Mouse (Mus musculus): ENCODE data around the gene Lsp1. TPM values are rescaled to one million over a fixed set of nuclear protein-coding genes. Genes with fewer than 3 reads are reported as not detected.

The Lsp1 gene
- polyA plus RNA-seq, 1 experiment from 2014 or later = 5.8 TPM

DNA sequence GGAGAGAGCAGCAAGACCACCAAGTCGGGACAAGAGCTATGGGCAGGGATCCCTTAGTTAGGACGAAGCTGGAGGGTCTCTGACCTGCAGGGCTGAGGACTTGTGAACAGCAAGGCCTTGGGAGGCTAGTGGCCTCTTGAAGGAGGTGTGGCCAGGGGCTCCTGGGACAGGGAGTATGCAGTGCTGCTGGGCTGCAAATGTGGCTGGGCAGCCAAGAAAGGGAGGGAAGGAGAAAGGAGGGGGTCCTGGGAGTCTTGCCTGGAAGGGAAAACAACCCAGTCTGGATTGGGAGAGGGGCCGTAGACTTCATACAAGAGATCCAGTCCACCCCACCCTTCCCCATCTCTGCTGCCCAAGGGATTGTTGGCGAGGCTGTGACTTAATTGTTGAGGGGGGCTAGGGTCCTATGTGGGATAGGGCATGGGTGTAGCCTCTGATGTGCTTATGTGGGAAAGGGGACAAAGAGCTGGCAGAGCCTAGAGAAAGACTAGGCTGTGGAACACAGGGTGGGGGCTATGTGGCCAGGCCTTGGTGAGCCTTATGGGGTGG, 71.4 kb downstream of the Lsp1 start:
- no peak overlapping the region for H3K9ac ChIP-seq (ENCODE audit: low read length)
- H3K4me3 ChIP-seq (ENCODE audit: low read depth, low read length) = no peak overlapping the region
- peak overlapping the region; percentile 73; the same call in 1 of the 2 replicates for H3K4me2 ChIP-seq (ENCODE audit: low read length)
- WGBS = 91% methylated on average over 4 of the region's 4 CpGs
- no peaks in the 10 kb centered on the region for H3K9me3 ChIP-seq (replicated peaks; ENCODE audit: control insufficient read depth, low read length)
- peaks cover 4% of the 10 kb centered on the region for H3K4me1 ChIP-seq (ENCODE audit: control insufficient read depth, insufficient read depth, low read length)
- no peak overlapping the region for H3K27ac ChIP-seq (ENCODE audit: low read depth, low read length)
- ATAC-seq = no peak
- DNase-seq (ENCODE audit: low spot score) = no peak
- H3K36me3 ChIP-seq (ENCODE audit: control insufficient read depth, insufficient read depth, low read length) = peaks cover 3% of the 10 kb centered on the region; the same call in 1 of the 2 replicates
- H3K27me3 ChIP-seq (replicated peaks; ENCODE audit: control insufficient read depth, insufficient read depth, low read length) = no peaks in the 10 kb centered on the region

DNA sequence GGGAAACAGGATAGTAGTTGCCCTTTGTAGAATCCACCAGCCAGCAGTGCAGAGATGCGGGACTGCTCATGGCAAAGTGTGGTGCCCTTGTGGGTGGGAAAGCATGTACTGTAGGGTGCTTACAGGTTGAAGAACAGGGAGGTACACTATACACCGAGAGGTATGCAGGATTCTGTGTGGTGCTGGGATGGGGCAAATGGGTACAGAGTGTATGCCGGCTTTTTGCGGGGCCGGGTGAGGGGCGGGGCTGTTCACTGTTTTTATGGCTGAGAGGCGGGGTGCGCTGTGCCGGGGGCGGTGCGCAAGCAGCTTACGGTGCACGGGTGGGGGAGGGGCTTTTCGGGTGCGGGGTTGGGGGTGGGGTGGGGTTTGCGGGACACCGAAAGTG, 72.1 kb downstream of the Lsp1 start, which contains the start of gene Mrpl23:
Gene Mrpl23, plus strand, starts transcription at position 16 of the 388 bp plus-strand sequence.
- peaks cover 4% of the 10 kb centered on the region for H3K4me1 ChIP-seq (ENCODE audit: control insufficient read depth, insufficient read depth, low read length)
- peak within 1 kb of the TSS; percentile 73 for H3K4me2 ChIP-seq (ENCODE audit: low read length)
- H3K9me3 ChIP-seq (replicated peaks; ENCODE audit: control insufficient read depth, low read length) = no peaks in the 10 kb centered on the region
- ATAC-seq (peak; percentile 81), DNase-seq (ENCODE audit: low spot score) (no peak)
- H3K4me3 ChIP-seq (ENCODE audit: low read depth, low read length) = peak within 1 kb of the TSS; percentile 75
- H3K27ac ChIP-seq (ENCODE audit: low read depth, low read length) = peak within 1 kb of the TSS; percentile 57; the same call in 1 of the 2 replicates
- H3K27me3 ChIP-seq (replicated peaks; ENCODE audit: control insufficient read depth, insufficient read depth, low read length) = no peaks in the 10 kb centered on the region
- peaks cover 3% of the 10 kb centered on the region; the same call in 1 of the 2 replicates for H3K36me3 ChIP-seq (ENCODE audit: control insufficient read depth, insufficient read depth, low read length)
- WGBS = 6% methylated on average over 17 of the region's 17 CpGs
- peak within 1 kb of the TSS; percentile 76 for H3K9ac ChIP-seq (ENCODE audit: low read length)

GRCm38 (mm10) chr7:142533059-142533855, 72.6 kb downstream of the Lsp1 start:
- peak overlapping the region; percentile 75 for H3K4me3 ChIP-seq (ENCODE audit: low read depth, low read length)
- H3K27ac ChIP-seq (ENCODE audit: low read depth, low read length) = peak overlapping the region; percentile 57; the same call in 1 of the 2 replicates
- H3K4me1 ChIP-seq (ENCODE audit: control insufficient read depth, insufficient read depth, low read length) = peaks cover 6% of the 10 kb centered on the region
- peak overlapping the region; percentile 76 for H3K9ac ChIP-seq (ENCODE audit: low read length)
- no peaks in the 10 kb centered on the region for H3K27me3 ChIP-seq (replicated peaks; ENCODE audit: control insufficient read depth, insufficient read depth, low read length)
- peaks cover 3% of the 10 kb centered on the region; the same call in 1 of the 2 replicates for H3K36me3 ChIP-seq (ENCODE audit: control insufficient read depth, insufficient read depth, low read length)
- peak overlapping the region; percentile 73 for H3K4me2 ChIP-seq (ENCODE audit: low read length)
- under 1% methylated on average over 42 of the region's 44 CpGs for WGBS
- ATAC-seq (peak; percentile 91), DNase-seq (ENCODE audit: low spot score) (peak; percentile 88)
- H3K9me3 ChIP-seq (replicated peaks; ENCODE audit: control insufficient read depth, low read length) = no peaks in the 10 kb centered on the region

GRCm38 (mm10) chr7:142535116-142535515, 74.5 kb downstream of the Lsp1 start:
- DNase-seq (ENCODE audit: low spot score) (no peak), ATAC-seq (no peak)
- Histone ChIP-seq H3K4me2 (ENCODE audit: low read length) (no peak overlapping the region), H3K36me3 (ENCODE audit: control insufficient read depth, insufficient read depth, low read length) (peaks cover 3% of the 10 kb centered on the region; the same call in 1 of the 2 replicates), H3K4me1 (ENCODE audit: control insufficient read depth, insufficient read depth, low read length) (peaks cover 13% of the 10 kb centered on the region), H3K9ac (ENCODE audit: low read length) (no peak overlapping the region), H3K4me3 (ENCODE audit: low read depth, low read length) (no peak overlapping the region), H3K27ac (ENCODE audit: low read depth, low read length) (no peak overlapping the region), H3K27me3 (replicated peaks; ENCODE audit: control insufficient read depth, insufficient read depth, low read length) (no peaks in the 10 kb centered on the region), H3K9me3 (replicated peaks; ENCODE audit: control insufficient read depth, low read length) (no peaks in the 10 kb centered on the region)
- 92% methylated on average over 4 of the region's 4 CpGs for WGBS

DNA sequence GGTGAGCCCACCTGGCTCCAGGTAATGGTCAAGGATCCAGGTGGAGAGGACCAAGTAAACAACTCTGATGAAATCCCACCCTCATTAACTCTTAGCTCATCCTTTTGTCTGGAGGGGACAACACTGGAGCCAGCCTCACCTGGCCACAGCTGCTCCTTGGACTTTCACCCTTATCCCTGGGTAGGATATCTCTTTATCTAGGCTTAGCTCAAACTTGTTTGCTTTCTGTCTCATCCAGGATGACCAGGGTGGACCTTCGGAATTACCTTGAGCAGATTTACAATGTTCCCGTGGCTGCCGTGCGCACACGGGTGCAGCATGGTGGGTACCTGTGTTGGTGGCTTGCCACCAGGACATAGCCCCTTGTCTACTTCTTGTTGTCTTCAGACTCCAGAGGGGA, 75.2 kb downstream of the Lsp1 start:
- no peak overlapping the region for H3K4me3 ChIP-seq (ENCODE audit: low read depth, low read length)
- H3K27me3 ChIP-seq (replicated peaks; ENCODE audit: control insufficient read depth, insufficient read depth, low read length) = no peaks in the 10 kb centered on the region
- DNase-seq (ENCODE audit: low spot score) (no peak), ATAC-seq (no peak)
- H3K36me3 ChIP-seq (ENCODE audit: control insufficient read depth, insufficient read depth, low read length) = peaks cover 5% of the 10 kb centered on the region
- no peak overlapping the region for H3K4me2 ChIP-seq (ENCODE audit: low read length)
- 98% methylated on average over 5 of the region's 5 CpGs for WGBS
- H3K9ac ChIP-seq (ENCODE audit: low read length) = no peak overlapping the region
- peaks cover 13% of the 10 kb centered on the region for H3K4me1 ChIP-seq (ENCODE audit: control insufficient read depth, insufficient read depth, low read length)
- H3K9me3 ChIP-seq (replicated peaks; ENCODE audit: control insufficient read depth, low read length) = no peaks in the 10 kb centered on the region
- no peak overlapping the region for H3K27ac ChIP-seq (ENCODE audit: low read depth, low read length)

DNA sequence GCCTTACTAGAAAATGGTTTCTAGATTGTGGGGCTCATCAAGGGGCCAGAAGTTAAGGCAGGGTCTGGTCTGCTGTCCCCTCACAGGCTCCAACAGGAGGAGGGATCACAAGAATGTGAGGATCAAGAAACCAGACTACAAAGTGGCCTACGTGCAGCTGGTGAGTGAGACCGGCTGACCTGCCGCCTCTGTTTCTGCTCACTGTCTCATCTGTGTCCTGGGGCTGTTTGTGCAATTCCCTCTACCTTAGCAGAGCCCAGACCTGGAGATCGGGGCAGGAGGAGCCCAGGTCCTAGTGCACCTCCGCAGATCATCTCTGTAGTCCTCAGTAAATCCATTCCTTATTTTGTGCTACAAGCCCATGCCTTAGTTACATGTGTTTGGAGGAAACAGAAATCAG, 76.6 kb downstream of the Lsp1 start:
- Histone ChIP-seq H3K36me3 (ENCODE audit: control insufficient read depth, insufficient read depth, low read length) (peaks cover 11% of the 10 kb centered on the region), H3K4me3 (ENCODE audit: low read depth, low read length) (no peak overlapping the region), H3K27me3 (replicated peaks; ENCODE audit: control insufficient read depth, insufficient read depth, low read length) (no peaks in the 10 kb centered on the region), H3K9ac (ENCODE audit: low read length) (no peak overlapping the region), H3K27ac (ENCODE audit: low read depth, low read length) (no peak overlapping the region), H3K4me1 (ENCODE audit: control insufficient read depth, insufficient read depth, low read length) (peaks cover 13% of the 10 kb centered on the region), H3K9me3 (replicated peaks; ENCODE audit: control insufficient read depth, low read length) (no peaks in the 10 kb centered on the region), H3K4me2 (ENCODE audit: low read length) (no peak overlapping the region)
- 62% methylated on average over 5 of the region's 5 CpGs for WGBS
- DNase-seq (ENCODE audit: low spot score) = no peak
- no peak for ATAC-seq

GRCm38 (mm10) chr7:142537879-142538278, 77.3 kb downstream of the Lsp1 start:
- H3K27ac ChIP-seq (ENCODE audit: low read depth, low read length) = no peak overlapping the region
- H3K4me2 ChIP-seq (ENCODE audit: low read length) = no peak overlapping the region
- 0 out of 2 replicates have a peak overlapping the region, but pooled peaks have one; percentile 21 for H3K9ac ChIP-seq (ENCODE audit: low read length)
- peaks cover 16% of the 10 kb centered on the region for H3K4me1 ChIP-seq (ENCODE audit: control insufficient read depth, insufficient read depth, low read length)
- peaks cover 11% of the 10 kb centered on the region for H3K36me3 ChIP-seq (ENCODE audit: control insufficient read depth, insufficient read depth, low read length)
- peak; percentile 71 for ATAC-seq
- DNase-seq (ENCODE audit: low spot score) = peak; percentile 85
- no peak overlapping the region for H3K4me3 ChIP-seq (ENCODE audit: low read depth, low read length)
- H3K9me3 ChIP-seq (replicated peaks; ENCODE audit: control insufficient read depth, low read length) = no peaks in the 10 kb centered on the region
- 3% methylated on average over 6 of the region's 6 CpGs for WGBS
- no peaks in the 10 kb centered on the region for H3K27me3 ChIP-seq (replicated peaks; ENCODE audit: control insufficient read depth, insufficient read depth, low read length)

GRCm38 (mm10) chr7:142538291-142538690, 77.7 kb downstream of the Lsp1 start:
- H3K27ac ChIP-seq (ENCODE audit: low read depth, low read length) = no peak overlapping the region
- no peaks in the 10 kb centered on the region for H3K27me3 ChIP-seq (replicated peaks; ENCODE audit: control insufficient read depth, insufficient read depth, low read length)
- DNase-seq (ENCODE audit: low spot score) = no peak
- peak overlapping the region; percentile 21; the same call in 1 of the 2 replicates for H3K9ac ChIP-seq (ENCODE audit: low read length)
- no peak overlapping the region for H3K4me3 ChIP-seq (ENCODE audit: low read depth, low read length)
- 0 out of 2 replicates have a peak, but pooled peaks have one; percentile 8 for ATAC-seq
- no peaks in the 10 kb centered on the region for H3K9me3 ChIP-seq (replicated peaks; ENCODE audit: control insufficient read depth, low read length)
- peaks cover 16% of the 10 kb centered on the region for H3K4me1 ChIP-seq (ENCODE audit: control insufficient read depth, insufficient read depth, low read length)
- WGBS = 26% methylated on average over 4 of the region's 4 CpGs
- H3K4me2 ChIP-seq (ENCODE audit: low read length) = no peak overlapping the region
- H3K36me3 ChIP-seq (ENCODE audit: control insufficient read depth, insufficient read depth, low read length) = peaks cover 11% of the 10 kb centered on the region

DNA sequence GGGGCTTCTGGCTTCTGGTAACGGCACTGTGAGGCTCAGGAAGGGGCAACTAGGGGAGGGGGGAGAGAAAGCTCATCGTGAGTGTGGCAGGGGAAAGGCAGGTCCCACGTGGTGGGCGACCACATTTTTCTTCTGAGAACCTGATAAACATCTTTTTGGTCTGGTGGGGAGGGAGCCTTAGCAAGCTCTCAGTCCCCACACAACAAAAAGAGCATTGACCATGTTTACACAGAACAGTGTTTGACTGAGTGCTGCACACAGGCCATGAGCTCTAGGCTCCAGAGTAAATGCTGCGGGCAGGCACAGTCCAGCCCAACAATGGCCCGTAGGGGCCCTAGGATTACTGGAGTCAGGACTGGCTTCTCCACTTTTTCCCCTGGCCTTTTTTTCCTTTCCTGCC, 78.2 kb downstream of the Lsp1 start:
- WGBS = 23% methylated on average over 6 of the region's 6 CpGs
- no peak overlapping the region for H3K27ac ChIP-seq (ENCODE audit: low read depth, low read length)
- H3K9me3 ChIP-seq (replicated peaks; ENCODE audit: control insufficient read depth, low read length) = no peaks in the 10 kb centered on the region

More for the DNA sequence above, 78.2 kb downstream of the Lsp1 start:
- no peaks in the 10 kb centered on the region for H3K27me3 ChIP-seq (replicated peaks; ENCODE audit: control insufficient read depth, insufficient read depth, low read length)
- peaks cover 11% of the 10 kb centered on the region for H3K36me3 ChIP-seq (ENCODE audit: control insufficient read depth, insufficient read depth, low read length)
- H3K4me3 ChIP-seq (ENCODE audit: low read depth, low read length) = no peak overlapping the region
- peak overlapping the region; percentile 21; the same call in 1 of the 2 replicates for H3K9ac ChIP-seq (ENCODE audit: low read length)
- no peak overlapping the region for H3K4me2 ChIP-seq (ENCODE audit: low read length)
- H3K4me1 ChIP-seq (ENCODE audit: control insufficient read depth, insufficient read depth, low read length) = peaks cover 13% of the 10 kb centered on the region
- DNase-seq (ENCODE audit: low spot score) (no peak), ATAC-seq (no peak)
